Mouse (Mus musculus): ENCODE measurements around the gene Krt18. TPM values are rescaled to one million over a fixed set of nuclear protein-coding genes. Genes with fewer than 3 reads are reported as not detected.
"Not testable (repeated sequence)": the region's sequence is repeated elsewhere in the genome, so short reads cannot be mapped to it uniquely, and the experiment has no call there.

Gene Krt18
- polyA plus RNA-seq, 1 experiment from 2014 or later: 448 TPM

DNA sequence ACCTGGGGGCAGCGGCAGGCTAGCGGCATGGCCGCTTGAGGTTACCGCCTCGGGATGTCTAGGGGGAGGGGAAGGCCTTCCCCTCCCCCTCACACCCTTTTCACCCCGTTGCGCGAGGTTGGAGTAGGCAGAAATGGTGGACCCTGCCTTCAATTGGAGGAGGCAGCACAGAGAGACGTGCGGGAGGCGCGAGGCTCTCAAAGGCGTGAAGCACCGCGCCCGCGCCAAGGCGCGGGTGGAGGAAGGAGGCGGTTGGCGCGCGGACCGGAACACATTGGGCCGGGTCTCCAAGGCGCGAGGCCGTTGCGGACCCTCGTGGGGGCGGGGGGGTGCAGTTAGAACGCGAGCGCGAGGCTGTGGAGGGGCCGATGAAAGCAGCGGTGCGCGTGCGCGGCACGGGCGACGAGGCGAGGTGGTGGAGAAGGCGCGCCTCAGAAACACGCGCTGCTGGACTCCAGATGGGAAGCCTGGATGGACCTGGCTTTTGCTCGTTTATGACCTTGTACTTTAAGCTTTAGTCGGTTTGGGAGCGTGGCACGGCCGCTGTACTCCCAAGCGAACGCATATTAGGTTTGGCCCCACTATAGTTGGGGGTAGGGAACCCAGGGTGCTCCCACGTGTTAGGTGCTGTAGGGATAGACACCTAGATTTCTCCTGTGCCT, 46.2 kb downstream of the Krt18 start:
- Histone ChIP-seq H3K9ac (peak overlapping the region; percentile 99), H3K9me3 (no peaks in the 10 kb centered on the region), H3K36me3 (no peaks in the 10 kb centered on the region), H3K27ac (peak overlapping the region; percentile 97), H3K4me2 (peak overlapping the region; percentile 75), H3K4me1 (0 out of 2 replicates have a peak, but pooled peaks cover 6% of the 10 kb centered on the region), H3K27me3 (replicated peaks) (no peaks in the 10 kb centered on the region), H3K4me3 (replicated peaks) (peak overlapping the region; percentile 100)
- under 1% methylated on average over 57 of the region's 57 CpGs for WGBS
- ATAC-seq (ENCODE audit: insufficient read depth, low FRiP score, low read depth): peak; percentile 24

DNA sequence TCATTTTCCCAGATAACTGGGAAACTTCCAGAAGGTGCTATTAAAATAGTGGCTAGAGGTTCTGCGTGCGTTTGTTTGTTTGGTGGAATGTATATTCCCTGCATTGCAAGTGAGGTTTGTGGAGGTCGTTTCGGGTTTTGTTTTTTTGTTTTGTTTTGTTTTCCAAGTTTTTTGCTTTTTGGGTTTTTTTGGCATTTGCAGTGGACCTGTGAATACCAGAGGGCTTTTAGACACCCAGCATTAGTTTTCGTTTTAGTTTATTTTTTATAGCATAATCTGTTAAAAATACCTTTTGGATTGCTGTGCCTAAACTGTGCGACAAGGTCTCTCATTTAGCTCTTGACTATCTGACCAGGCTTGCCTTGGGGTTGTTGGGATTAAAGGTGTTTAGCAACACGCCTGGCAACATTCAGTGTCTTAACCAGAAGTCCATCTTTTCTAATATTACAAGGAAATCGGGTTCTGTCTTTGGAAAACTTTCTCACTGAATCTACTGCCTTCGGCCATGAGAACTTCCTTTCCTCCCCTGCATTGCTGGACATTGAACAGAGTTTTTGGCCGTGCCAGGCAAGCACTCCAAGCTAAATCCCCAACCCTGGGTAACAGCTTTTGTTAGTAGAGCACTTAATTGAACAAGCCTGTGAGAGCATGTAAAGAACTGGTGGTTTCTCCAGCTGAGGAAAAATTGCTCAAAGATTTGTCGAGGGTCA, 47.1 kb downstream of the Krt18 start:
- Histone ChIP-seq H3K4me3 (replicated peaks) (peak overlapping the region; percentile 100), H3K27me3 (replicated peaks) (no peaks in the 10 kb centered on the region), H3K4me2 (peak overlapping the region; percentile 75), H3K4me1 (0 out of 2 replicates have a peak, but pooled peaks cover 6% of the 10 kb centered on the region), H3K27ac (peak overlapping the region; percentile 97; the same call in 1 of the 2 replicates), H3K36me3 (no peaks in the 10 kb centered on the region), H3K9me3 (no peaks in the 10 kb centered on the region), H3K9ac (peak overlapping the region; percentile 99)
- WGBS: 7% methylated on average over 11 of the region's 11 CpGs
- ATAC-seq (ENCODE audit: insufficient read depth, low FRiP score, low read depth): no peak

GRCm38 (mm10) chr15:102077111-102077677, 49.2 kb downstream of the Krt18 start:
- no peak overlapping the region for H3K27ac ChIP-seq
- H3K4me3 ChIP-seq (replicated peaks): no peak overlapping the region
- no peaks in the 10 kb centered on the region for H3K9me3 ChIP-seq
- H3K4me1 ChIP-seq: 0 out of 2 replicates have a peak, but pooled peaks cover 6% of the 10 kb centered on the region
- no peaks in the 10 kb centered on the region for H3K27me3 ChIP-seq (replicated peaks)
- no peak overlapping the region for H3K9ac ChIP-seq
- ATAC-seq (ENCODE audit: insufficient read depth, low FRiP score, low read depth): no peak
- H3K36me3 ChIP-seq: peaks cover 4% of the 10 kb centered on the region; the same call in 1 of the 2 replicates
- no peak overlapping the region for H3K4me2 ChIP-seq
- 81% methylated on average over 2 of the region's 2 CpGs for WGBS

DNA sequence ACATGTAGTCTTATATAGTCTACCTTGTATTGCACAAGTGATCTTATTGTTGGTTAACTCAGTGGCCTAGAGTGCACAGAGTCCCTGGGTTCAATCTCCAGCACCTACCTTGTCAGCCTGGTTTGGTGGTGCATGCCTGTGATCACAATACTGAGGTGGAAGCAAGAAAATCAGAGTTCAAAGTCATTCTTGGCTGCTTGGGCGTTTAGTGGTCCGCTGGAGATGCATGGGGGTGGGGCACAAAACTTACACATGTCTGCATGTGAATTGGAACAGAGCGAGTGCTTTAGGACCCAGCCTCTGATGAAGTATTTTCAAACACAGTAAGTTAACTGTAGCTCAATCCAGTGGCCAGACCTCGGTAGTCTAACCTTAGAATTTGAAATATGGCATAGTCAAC, 51.2 kb downstream of the Krt18 start:
- Histone ChIP-seq H3K4me2 (no peak overlapping the region), H3K4me3 (replicated peaks) (no peak overlapping the region), H3K9me3 (no peaks in the 10 kb centered on the region), H3K27me3 (replicated peaks) (no peaks in the 10 kb centered on the region), H3K4me1 (0 out of 2 replicates have a peak, but pooled peaks cover 6% of the 10 kb centered on the region), H3K9ac (no peak overlapping the region), H3K27ac (no peak overlapping the region), H3K36me3 (peaks cover 14% of the 10 kb centered on the region; the same call in 1 of the 2 replicates)
- ATAC-seq (ENCODE audit: insufficient read depth, low FRiP score, low read depth): no peak
- WGBS: 69% methylated on average over 4 of the region's 4 CpGs

- not testable (repeated sequence) for H3K4me3 ChIP-seq (replicated peaks); H3K9ac ChIP-seq; H3K4me1 ChIP-seq; H3K4me2 ChIP-seq; H3K9me3 ChIP-seq; ATAC-seq (ENCODE audit: insufficient read depth, low FRiP score, low read depth); H3K27me3 ChIP-seq (replicated peaks); H3K27ac ChIP-seq
- 76% methylated on average over 8 of the region's 8 CpGs for WGBS
- H3K36me3 ChIP-seq: peaks cover 19% of the 10 kb centered on the region
These were observed 51.9 kb downstream of the Krt18 start for GRCm38 (mm10) chr15:102079924-102080323.

DNA sequence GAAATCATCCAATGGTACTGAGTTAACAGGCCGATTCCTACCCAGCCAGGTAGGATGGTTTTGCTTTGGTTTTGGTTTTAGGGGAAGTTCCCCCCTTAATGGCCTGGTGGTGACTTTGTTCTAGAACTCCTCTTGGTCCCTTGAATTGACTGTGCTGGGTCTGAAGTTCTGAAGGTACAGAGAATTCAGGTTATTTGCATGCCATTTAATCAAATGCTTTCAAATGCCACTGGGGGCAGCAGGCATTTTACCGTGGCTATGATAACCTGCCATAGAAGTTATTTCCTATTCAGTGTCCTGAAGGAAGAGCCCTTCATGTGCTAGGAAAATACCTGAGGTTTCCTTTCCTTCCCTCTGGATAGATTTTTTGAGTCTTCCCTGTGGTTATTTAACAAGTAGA, 52.4 kb downstream of the Krt18 start:
- 64% methylated on average over 2 of the region's 2 CpGs for WGBS
- Histone ChIP-seq H3K4me2 (no peak overlapping the region), H3K27me3 (replicated peaks) (no peaks in the 10 kb centered on the region), H3K9ac (no peak overlapping the region), H3K9me3 (no peaks in the 10 kb centered on the region), H3K4me1 (0 out of 2 replicates have a peak, but pooled peaks cover under 1% of the 10 kb centered on the region), H3K36me3 (peaks cover 22% of the 10 kb centered on the region), H3K27ac (no peak overlapping the region), H3K4me3 (replicated peaks) (no peak overlapping the region)
- no peak for ATAC-seq (ENCODE audit: insufficient read depth, low FRiP score, low read depth)

Other genes with a start within 250 kb of the Krt18 start
- gene Krt72, start 241.7 kb upstream of the Krt18 start, polyA plus RNA-seq (2015; fragmentation: Nextera tagmentation; extraction: Ambion mirVana): not detected in 2 replicates
- not detected in 2 replicates for gene Krt73, start 225.8 kb upstream of the Krt18 start, polyA plus RNA-seq (2015; fragmentation: Nextera tagmentation; extraction: Ambion mirVana)
- not detected in 2 replicates for gene Krt2, start 210.0 kb upstream of the Krt18 start, polyA plus RNA-seq (2015; fragmentation: Nextera tagmentation; extraction: Ambion mirVana)
- 1.8 and 2.7 TPM in 2 replicates for gene Krt1, start 177.4 kb upstream of the Krt18 start, polyA plus RNA-seq (2015; fragmentation: Nextera tagmentation; extraction: Ambion mirVana)
- 0.06 and 0.14 TPM in 2 replicates for gene Krt77, start 158.5 kb upstream of the Krt18 start, polyA plus RNA-seq (2015; fragmentation: Nextera tagmentation; extraction: Ambion mirVana)
- not detected in 2 replicates for gene Krt76, start 135.3 kb upstream of the Krt18 start, polyA plus RNA-seq (2015; fragmentation: Nextera tagmentation; extraction: Ambion mirVana)
- gene Krt4, start 103.4 kb upstream of the Krt18 start, polyA plus RNA-seq (2015; fragmentation: Nextera tagmentation; extraction: Ambion mirVana): 390 and 937 TPM in 2 replicates
- 1.2 and 1.6 TPM in 2 replicates for gene Krt79, start 87.9 kb upstream of the Krt18 start, polyA plus RNA-seq (2015; fragmentation: Nextera tagmentation; extraction: Ambion mirVana)
- 2.3 and 5.7 TPM in 2 replicates for gene Krt78, start 73.9 kb upstream of the Krt18 start, polyA plus RNA-seq (2015; fragmentation: Nextera tagmentation; extraction: Ambion mirVana)
- gene Krt8, start 23.7 kb upstream of the Krt18 start, polyA plus RNA-seq (2015; fragmentation: Nextera tagmentation; extraction: Ambion mirVana): 916 and 929 TPM in 2 replicates
- 107 and 116 TPM in 2 replicates for gene Eif4b, start 45.6 kb downstream of the Krt18 start, polyA plus RNA-seq (2015; fragmentation: Nextera tagmentation; extraction: Ambion mirVana)
- gene Tns2, start 72.2 kb downstream of the Krt18 start, polyA plus RNA-seq (2015; fragmentation: Nextera tagmentation; extraction: Ambion mirVana): 34.6 and 34.7 TPM in 2 replicates
- 25.0 and 25.2 TPM in 2 replicates for gene Spryd3, start 108.1 kb downstream of the Krt18 start, polyA plus RNA-seq (2015; fragmentation: Nextera tagmentation; extraction: Ambion mirVana)
- 13.2 and 18.2 TPM in 2 replicates for gene Igfbp6, start 116.2 kb downstream of the Krt18 start, polyA plus RNA-seq (2015; fragmentation: Nextera tagmentation; extraction: Ambion mirVana)
- 5.9 and 6.2 TPM in 2 replicates for gene Soat2, start 122.3 kb downstream of the Krt18 start, polyA plus RNA-seq (2015; fragmentation: Nextera tagmentation; extraction: Ambion mirVana)
- 44.5 and 52.7 TPM in 2 replicates for gene Zfp740, start 175.1 kb downstream of the Krt18 start, polyA plus RNA-seq (2015; fragmentation: Nextera tagmentation; extraction: Ambion mirVana)
- gene Csad, start 176.5 kb downstream of the Krt18 start, polyA plus RNA-seq (2015; fragmentation: Nextera tagmentation; extraction: Ambion mirVana): 63.3 and 64.3 TPM in 2 replicates
- 9.6 and 12.7 TPM in 2 replicates for gene Itgb7, start 203.8 kb downstream of the Krt18 start, polyA plus RNA-seq (2015; fragmentation: Nextera tagmentation; extraction: Ambion mirVana)
- 29.8 and 33.8 TPM in 2 replicates for gene Rarg, start 229.3 kb downstream of the Krt18 start, polyA plus RNA-seq (2015; fragmentation: Nextera tagmentation; extraction: Ambion mirVana)
- gene Gm9918, start 242.4 kb downstream of the Krt18 start, polyA plus RNA-seq (2015; fragmentation: Nextera tagmentation; extraction: Ambion mirVana): 0.27 and 0.30 TPM in 2 replicates

Data from stomach, embryonic 15.5 days (tissue).